Mouse (Mus musculus) ES-E14 (cell line): ENCODE results near the gene Nipal1. TPM values are rescaled to one million over a fixed set of nuclear protein-coding genes. Genes with fewer than 3 reads are reported as not detected.

Experiments
- DNase-seq: peaks from one replicate; pipeline ENCODE4 v3.0.0-alpha.2; 2013; ENCODE audit warnings: low read depth, low spot score
- H3K27ac ChIP-seq: 2 replicates; pipeline ENCODE4 v1.5.1; 2012; ENCODE audit warnings: low read depth, mild to moderate bottlenecking, low read length, moderate library complexity, mixed read lengths; ENCODE audit not compliant: poor library complexity, insufficient read depth, severe bottlenecking
- H3K36me3 ChIP-seq: 2 replicates; pipeline ENCODE4 v1.6.1; 2012; ENCODE audit warnings: mild to moderate bottlenecking, low read length, moderate library complexity, mixed read lengths; ENCODE audit not compliant: control insufficient read depth, poor library complexity, insufficient read depth, severe bottlenecking
- H3K4me1 ChIP-seq, 2 experiments: fragments of 150-350 bp in 1 of 2; sonication (generic) in 1 of 2; 2 replicates each; pipeline ENCODE4 v1.6.1; 2012; ENCODE audit warnings: low read length in 2 of 2, mild to moderate bottlenecking in 1 of 2, mixed read lengths in 1 of 2; ENCODE audit not compliant: control insufficient read depth in 2 of 2, insufficient read depth in 2 of 2, poor library complexity in 1 of 2
- H3K4me3 ChIP-seq, 2 experiments: fragments of 150-350 bp in 1 of 2; sonication (generic) in 1 of 2; 2 replicates each; pipeline ENCODE4 v1.5.1; 2012; ENCODE audit warnings: low read length in 2 of 2, low read depth in 1 of 2, mild to moderate bottlenecking in 1 of 2, mixed read lengths in 1 of 2; ENCODE audit not compliant: insufficient read depth in 1 of 2, poor library complexity in 1 of 2, severe bottlenecking in 1 of 2
- H3K9ac ChIP-seq: 2 replicates; pipeline ENCODE4 v1.6.1; 2012; ENCODE audit warnings: low read depth, mild to moderate bottlenecking, low read length, mixed read lengths; ENCODE audit not compliant: poor library complexity, insufficient read depth, severe bottlenecking
- H3K9me3 ChIP-seq: fragments of 150-350 bp; sonication (generic); 2 replicates; pipeline ENCODE4 v1.6.1; 2012; ENCODE audit warnings: low read depth, mild to moderate bottlenecking, low read length; ENCODE audit not compliant: control insufficient read depth, insufficient read depth
- CHD2 ChIP-seq: IDR thresholded peaks from 2 replicates; pipeline ENCODE4 v1.6.1; 2014; ENCODE audit warnings: mild to moderate bottlenecking, low read depth, low read length, inconsistent platforms
- HCFC1 ChIP-seq: IDR thresholded peaks from 2 replicates; pipeline ENCODE4 v1.6.1; 2012; ENCODE audit warnings: low read length, inconsistent platforms, borderline replicate concordance; ENCODE audit not compliant: insufficient read depth
- MAFK ChIP-seq: IDR thresholded peaks from 2 replicates; pipeline ENCODE4 v1.6.1; 2014; ENCODE audit warnings: mild to moderate bottlenecking, low read depth, low read length, inconsistent platforms; ENCODE audit not compliant: insufficient read depth
- ZC3H11A ChIP-seq: IDR thresholded peaks from 2 replicates; pipeline ENCODE4 v1.6.1; 2012; ENCODE audit warnings: low read depth, mild to moderate bottlenecking, inconsistent platforms, low read length, borderline replicate concordance
- ZNF384 ChIP-seq: IDR thresholded peaks from 2 replicates; pipeline ENCODE4 v1.6.1; 2012; ENCODE audit warnings: low read depth, low read length, inconsistent platforms
- in situ Hi-C, 2 experiments: fragments of 600-800 bp; cut with MboI; formaldehyde crosslinking; loops; one replicate each; pipeline ENCODE4 v1.15.1; 2025; ENCODE audit warnings: low sequenced_read_pairs in 2 of 2, inconsistent platforms in 1 of 2; ENCODE audit not compliant: unreplicated experiment in 2 of 2
- total RNA-seq: library from RNA; depleted of rRNA; stranded (reverse); fragments of 300-350 nt; gene quantifications from 2 replicates; pipeline ENCODE4 v1.2.3, GENCODE M21; 2012

Nipal1 gene
- total RNA-seq, 1 experiment = 0.22 TPM

DNA sequence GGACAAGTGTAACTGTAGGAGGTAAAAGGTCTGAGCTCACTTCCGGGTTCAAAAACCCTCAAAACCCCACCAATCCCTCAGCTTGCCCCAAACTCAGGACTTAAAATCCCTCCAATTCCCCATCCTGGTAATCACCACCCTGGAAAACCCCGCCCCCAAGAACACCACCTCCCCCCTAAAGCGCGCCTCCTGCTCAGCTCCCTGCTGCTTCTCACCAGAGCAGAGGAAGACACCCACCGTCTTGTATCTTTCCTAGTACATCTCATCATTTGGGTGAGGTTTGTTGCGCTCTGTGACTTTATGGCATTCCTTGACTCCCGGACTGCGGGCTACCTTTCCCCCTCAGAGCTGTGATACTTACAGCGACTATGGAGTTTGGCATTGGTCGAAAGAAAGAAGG lies 59.1 kb downstream of the Nipal1 start:
- TF ChIP-seq ZNF384 (no peak), CHD2 (no peak), ZC3H11A (no peak), MAFK (no peak), HCFC1 (no peak)
- Histone ChIP-seq H3K4me3 (no peak overlapping the region), H3K9me3 (no peaks in the 10 kb centered on the region), H3K9ac (no peak overlapping the region), H3K36me3 (no peaks in the 10 kb centered on the region), H3K4me1 (no peaks in the 10 kb centered on the region; a peak in 1 of 4 replicates), H3K27ac (no peak overlapping the region)
- in situ Hi-C loops = loop anchor here in 1 of 2 experiments (25.0 kb wide), 1 partner anchor 344 kb away; no protein-coding TSS in a partner anchor
- DNase-seq = no peak

DNA sequence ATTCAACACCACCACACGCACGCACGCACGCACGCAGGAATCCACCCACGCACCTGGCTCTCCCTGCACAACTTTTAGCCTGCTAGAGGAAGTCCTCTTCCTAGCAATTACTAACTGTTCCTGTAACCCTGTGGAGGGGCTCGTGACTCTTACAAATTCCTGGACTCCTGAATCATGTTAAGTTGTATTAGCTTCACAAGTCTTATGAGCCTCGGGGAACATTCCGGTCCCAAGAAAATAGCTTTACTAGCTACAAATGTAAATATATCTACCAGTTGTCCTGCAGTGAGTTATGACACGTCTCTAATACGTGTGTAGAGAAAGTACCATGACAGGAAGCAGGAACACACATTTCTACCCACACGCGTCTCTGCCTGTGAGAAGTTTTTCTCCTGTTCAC lies 61.9 kb downstream of the Nipal1 start:
- no peak for DNase-seq
- no peak overlapping the region for H3K27ac ChIP-seq
- no peaks in the 10 kb centered on the region; a peak in 1 of 4 replicates for H3K4me1 ChIP-seq
- TF ChIP-seq ZC3H11A (no peak), HCFC1 (no peak), ZNF384 (no peak), CHD2 (no peak), MAFK (no peak)
- no peak overlapping the region for H3K9ac ChIP-seq
- no peaks in the 10 kb centered on the region for H3K9me3 ChIP-seq
- H3K4me3 ChIP-seq = no peak overlapping the region
- no peaks in the 10 kb centered on the region for H3K36me3 ChIP-seq
- in situ Hi-C loops = loop anchor here in 1 of 2 experiments (25.0 kb wide), 1 partner anchor 347 kb away; no protein-coding TSS in a partner anchor

DNA sequence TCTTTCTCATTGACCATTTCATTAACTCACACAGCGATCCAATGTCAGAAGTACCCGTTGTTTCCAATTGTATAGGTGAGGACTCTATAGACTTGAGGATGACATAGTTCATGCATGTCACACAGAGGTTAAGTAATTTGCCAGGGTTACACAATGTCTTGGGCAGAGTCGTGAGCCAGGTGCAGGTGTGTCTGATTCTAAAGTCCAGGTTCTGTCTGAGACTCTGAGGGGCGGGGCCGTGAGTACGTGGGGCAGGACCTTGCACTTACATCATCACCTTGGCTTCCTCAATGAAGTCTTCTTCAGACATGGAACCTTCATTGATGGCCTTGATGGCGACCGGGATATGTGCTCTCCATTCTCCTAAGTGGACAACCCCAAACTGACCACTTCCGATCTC lies 62.4 kb downstream of the Nipal1 start:
- in situ Hi-C loops = loop anchor here in 1 of 2 experiments (25.0 kb wide), 1 partner anchor 348 kb away; no protein-coding TSS in a partner anchor
- no peaks in the 10 kb centered on the region for H3K9me3 ChIP-seq
- no peak overlapping the region for H3K4me3 ChIP-seq
- no peak overlapping the region for H3K27ac ChIP-seq
- no peaks in the 10 kb centered on the region for H3K36me3 ChIP-seq
- no peak for DNase-seq
- H3K9ac ChIP-seq = no peak overlapping the region
- no peaks in the 10 kb centered on the region; a peak in 1 of 4 replicates for H3K4me1 ChIP-seq
- no peak for TF ChIP-seq MAFK
- TF ChIP-seq CHD2 = no peak
- no peak for TF ChIP-seq HCFC1
- TF ChIP-seq ZC3H11A = no peak
- TF ChIP-seq ZNF384 = no peak

DNA sequence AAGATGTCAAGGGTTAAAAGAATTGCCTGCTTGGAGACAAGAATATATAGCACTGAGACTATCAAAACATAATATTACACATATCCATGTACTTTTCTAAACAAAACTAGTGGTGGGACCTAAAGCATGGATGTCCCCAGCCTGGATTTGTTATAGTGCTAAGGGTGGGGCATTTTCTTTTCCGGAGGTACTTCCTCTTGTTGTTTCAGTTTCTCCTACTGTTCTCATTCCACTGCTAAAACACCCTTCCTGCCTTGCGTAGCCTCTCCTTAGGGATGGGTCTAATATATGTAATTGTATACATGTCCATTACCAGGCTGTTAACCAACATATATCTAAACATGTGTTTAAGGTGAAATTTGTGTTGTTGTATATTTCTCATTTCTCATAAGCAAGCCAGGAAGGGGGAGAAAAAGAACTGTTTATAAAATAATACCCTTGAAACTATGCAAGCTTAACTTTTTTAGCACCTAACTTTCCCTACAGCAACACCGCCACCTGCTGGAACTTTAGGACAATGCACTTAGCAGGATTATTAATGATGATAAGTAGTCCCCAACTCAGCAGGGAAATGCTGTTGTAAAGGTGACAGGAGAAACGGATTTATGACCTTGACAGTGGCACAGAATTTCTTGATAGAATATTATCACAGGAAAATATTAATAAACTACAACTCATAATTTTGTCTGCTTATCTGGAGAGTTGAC lies 63.1 kb downstream of the Nipal1 start:
- Histone ChIP-seq H3K27ac (no peak overlapping the region), H3K36me3 (no peaks in the 10 kb centered on the region), H3K9ac (no peak overlapping the region), H3K9me3 (no peaks in the 10 kb centered on the region), H3K4me3 (no peak overlapping the region), H3K4me1 (no peaks in the 10 kb centered on the region; a peak in 1 of 4 replicates)
- TF ChIP-seq MAFK (no peak), ZC3H11A (peak; percentile 78; the same call in 1 of the 2 replicates), HCFC1 (no peak), ZNF384 (no peak)
- peak; percentile 46 for DNase-seq
- in situ Hi-C loops = loop anchor here in 1 of 2 experiments (25.0 kb wide), 1 partner anchor 348 kb away; no protein-coding TSS in a partner anchor
